Mouse (Mus musculus) small intestine, adult 2 months (tissue): Measurements from ENCODE around the gene Mafb. TPM values are rescaled to one million over a fixed set of nuclear protein-coding genes. Genes with fewer than 3 reads are reported as not detected.

Experiments
- H3K27ac ChIP-seq: fragments of 200-500 bp; 2 replicates; pipeline ENCODE4 v1.5.1; 2012; ENCODE audit warnings: low read depth, low read length, control low read depth, inconsistent platforms; ENCODE audit not compliant: insufficient read depth
- H3K27me3 ChIP-seq: fragments of 200-500 bp; 2 replicates; pipeline ENCODE4 v1.6.1; 2012; ENCODE audit warnings: mild to moderate bottlenecking, moderate library complexity, low read length, inconsistent platforms; ENCODE audit not compliant: control insufficient read depth, insufficient read depth
- H3K36me3 ChIP-seq: fragments of 200-500 bp; 2 replicates; pipeline ENCODE4 v1.6.1; 2012; ENCODE audit warnings: mild to moderate bottlenecking, low read length, control low read depth, inconsistent platforms; ENCODE audit not compliant: control insufficient read depth, insufficient read depth
- H3K4me1 ChIP-seq: fragments of 200-500 bp; 2 replicates; pipeline ENCODE4 v1.6.1; 2012; ENCODE audit warnings: low read length, inconsistent platforms, mixed read lengths; ENCODE audit not compliant: control insufficient read depth, insufficient read depth, insufficient read length
- H3K4me3 ChIP-seq: fragments of 200-500 bp; 2 replicates; pipeline ENCODE4 v1.5.1; 2012; ENCODE audit warnings: low read depth, mild to moderate bottlenecking, control low read depth, inconsistent platforms, low read length, moderate library complexity
- CTCF ChIP-seq: fragments of 200-500 bp; IDR thresholded peaks from 2 replicates; pipeline ENCODE4 v1.5.1; 2012; ENCODE audit warnings: low read depth, mild to moderate bottlenecking, control low read depth, inconsistent platforms, low read length, moderate library complexity, mixed read lengths; ENCODE audit not compliant: insufficient replicate concordance, insufficient read length; ENCODE audit errors: extremely low read depth
- POLR2A ChIP-seq: fragments of 200-500 bp; IDR thresholded peaks from 2 replicates; pipeline ENCODE4 v1.6.1; 2012; ENCODE audit warnings: low read depth, mild to moderate bottlenecking, control low read depth, inconsistent platforms, low read length, moderate library complexity
- WGBS: fragments of 180-500 bp; shearing (Covaris S2); methylation state at CpG from one replicate; pipeline ENCODE4 v1.1.7; 2018; 5-methylcytosine and 5-hydroxymethylcytosine counted together
- polyA plus RNA-seq: library from polyadenylated mRNA; depleted of rRNA; stranded (reverse); fragments of >200 nt; gene quantifications from 2 replicates; pipeline ENCODE4 v1.2.3, GENCODE M21; 2012

Mafb gene
- polyA plus RNA-seq, 1 experiment = 65.6 TPM

GRCm38 (mm10) chr2:160363201-160363600, 3.7 kb downstream of the Mafb start:
- Histone ChIP-seq H3K27me3 (peaks cover 45% of the 10 kb centered on the region), H3K27ac (no peak overlapping the region), H3K4me1 (peaks cover 2% of the 10 kb centered on the region; the same call in 1 of the 2 replicates), H3K36me3 (peaks cover 10% of the 10 kb centered on the region), H3K4me3 (peak overlapping the region; percentile 29)
- WGBS = 40% methylated on average over 4 of the region's 4 CpGs
- no peak for TF ChIP-seq POLR2A
- no peak for TF ChIP-seq CTCF

- H3K36me3 ChIP-seq = peaks cover 10% of the 10 kb centered on the region
- no peak for TF ChIP-seq POLR2A
- no peak for TF ChIP-seq CTCF
- no peak overlapping the region for H3K4me3 ChIP-seq
- no peak overlapping the region for H3K27ac ChIP-seq
- no peaks in the 10 kb centered on the region; the same call in 1 of the 2 replicates for H3K4me1 ChIP-seq
- 25% methylated on average over 16 of the region's 16 CpGs for WGBS
- peaks cover 42% of the 10 kb centered on the region for H3K27me3 ChIP-seq
Measured at GRCm38 (mm10) chr2:160361442-160362121, 5.3 kb downstream of the Mafb start.

GRCm38 (mm10) chr2:160360234-160360874, 6.5 kb downstream of the Mafb start:
- Histone ChIP-seq H3K36me3 (peaks cover 10% of the 10 kb centered on the region), H3K4me3 (no peak overlapping the region), H3K27ac (no peak overlapping the region), H3K4me1 (no peaks in the 10 kb centered on the region), H3K27me3 (peaks cover 32% of the 10 kb centered on the region)
- WGBS = 27% methylated on average over 8 of the region's 8 CpGs
- TF ChIP-seq POLR2A = no peak
- no peak for TF ChIP-seq CTCF

- Histone ChIP-seq H3K27me3 (peaks cover 20% of the 10 kb centered on the region), H3K36me3 (peaks cover 10% of the 10 kb centered on the region), H3K4me3 (no peak overlapping the region), H3K27ac (no peak overlapping the region), H3K4me1 (no peaks in the 10 kb centered on the region; the same call in 1 of the 2 replicates)
- 15% methylated on average over 4 of the region's 4 CpGs for WGBS
- no peak for TF ChIP-seq CTCF
- no peak for TF ChIP-seq POLR2A
Measured at GRCm38 (mm10) chr2:160358896-160359295, 8.0 kb downstream of the Mafb start.

GRCm38 (mm10) chr2:160357442-160357841, 9.4 kb downstream of the Mafb start:
- 86% methylated on average over 4 of the region's 4 CpGs for WGBS
- Histone ChIP-seq H3K4me3 (no peak overlapping the region), H3K27me3 (peaks cover 12% of the 10 kb centered on the region), H3K4me1 (peaks cover 3% of the 10 kb centered on the region; the same call in 1 of the 2 replicates), H3K27ac (no peak overlapping the region), H3K36me3 (peaks cover 1% of the 10 kb centered on the region; the same call in 1 of the 2 replicates)
- no peak for TF ChIP-seq POLR2A
- no peak for TF ChIP-seq CTCF

GRCm38 (mm10) chr2:160356132-160356531, 10.7 kb downstream of the Mafb start:
- H3K4me1 ChIP-seq = peaks cover 5% of the 10 kb centered on the region
- H3K27me3 ChIP-seq = peaks cover 5% of the 10 kb centered on the region; the same call in 1 of the 2 replicates
- no peaks in the 10 kb centered on the region for H3K36me3 ChIP-seq
- H3K4me3 ChIP-seq = no peak overlapping the region
- no peak overlapping the region for H3K27ac ChIP-seq
- 62% methylated on average over 5 of the region's 5 CpGs for WGBS
- TF ChIP-seq CTCF (peak; percentile 43; the same call in 1 of the 2 replicates), POLR2A (no peak)

- TF ChIP-seq POLR2A (no peak), CTCF (no peak)
- Histone ChIP-seq H3K36me3 (no peaks in the 10 kb centered on the region), H3K4me1 (peaks cover 13% of the 10 kb centered on the region), H3K27ac (no peak overlapping the region), H3K27me3 (no peaks in the 10 kb centered on the region), H3K4me3 (no peak overlapping the region)
- 82% methylated on average over 2 of the region's 2 CpGs for WGBS
Measured at GRCm38 (mm10) chr2:160354319-160354718, 12.5 kb downstream of the Mafb start.
